Mouse (Mus musculus) stomach, adult 2 months (tissue): ENCODE measurements around the gene Klhl7. TPM values are rescaled to one million over a fixed set of nuclear protein-coding genes. Genes with fewer than 3 reads are reported as not detected.

Source experiments
- polyA plus RNA-seq: library from polyadenylated mRNA; depleted of rRNA; stranded (reverse); fragments of >200 nt; gene quantifications from 2 replicates; pipeline ENCODE4 v1.2.3, GENCODE M21; 2012; rRNA removed

Gene Klhl7
- 0.16 and 0.31 TPM in 2 replicates for polyA plus RNA-seq

DNA sequence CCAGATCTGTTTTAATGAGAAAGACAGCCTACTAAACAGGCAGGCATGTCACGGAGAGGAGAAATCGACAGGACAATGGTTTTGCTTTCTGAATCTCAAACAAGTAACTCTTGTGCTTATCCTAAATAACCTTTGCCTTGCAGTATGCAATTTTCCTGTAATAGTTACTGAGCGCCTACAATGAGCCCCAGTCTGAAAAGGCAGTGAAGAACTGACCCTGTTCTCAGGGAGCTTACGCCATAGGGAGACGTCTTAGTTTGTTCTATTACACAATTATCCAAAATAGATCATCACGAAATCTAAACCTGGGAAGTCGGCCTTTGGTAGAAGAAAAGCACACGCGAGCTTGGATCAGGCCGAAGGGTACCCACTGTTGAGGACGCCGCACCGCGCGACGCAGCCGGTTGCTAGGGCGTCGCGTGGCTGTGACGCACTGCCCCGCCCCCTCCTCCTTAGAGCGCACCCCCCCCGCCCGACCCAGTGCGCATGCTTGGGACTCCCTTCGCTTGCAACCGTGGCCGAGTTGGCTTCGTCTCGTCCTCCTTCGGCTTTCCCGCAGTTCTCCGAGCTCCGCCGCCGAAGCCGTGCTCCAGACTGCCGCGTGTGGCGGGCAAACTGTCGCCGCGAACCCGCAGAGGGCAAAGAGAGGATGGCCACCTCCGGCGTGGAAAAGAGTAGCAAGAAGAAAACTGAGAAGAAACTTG is at the start of gene Klhl7:
TSS of gene Klhl7 (plus strand) at position 500 of the 704 bp plus-strand sequence.

GRCm38 (mm10) chr5:24164789-24165445 is 64.5 kb downstream of the Klhl7 start, which contains the start of gene Nupl2:
TSS of gene Nupl2 (plus strand) at chr5:24164963.

Other genes with a start within 250 kb of the Klhl7 start
- 0.60 and 0.66 TPM in 2 replicates for gene Fam126a, start 69.9 kb upstream of the Klhl7 start, polyA plus RNA-seq
- 3.4 and 3.8 TPM in 2 replicates for gene Nupl2, start 64.4 kb downstream of the Klhl7 start, polyA plus RNA-seq